Mouse (Mus musculus) T-helper 1 cell (primary cell): Measurements from ENCODE around the gene Intu.

ENCODE experiments used
- in situ Hi-C: fragments of 300-600 bp; cut with MboI, MseI; formaldehyde crosslinking; loops from one replicate; pipeline ENCODE4 v1.15.1; 2025; ENCODE audit warnings: high pct_unique_total_duplicates

The Intu gene

DNA sequence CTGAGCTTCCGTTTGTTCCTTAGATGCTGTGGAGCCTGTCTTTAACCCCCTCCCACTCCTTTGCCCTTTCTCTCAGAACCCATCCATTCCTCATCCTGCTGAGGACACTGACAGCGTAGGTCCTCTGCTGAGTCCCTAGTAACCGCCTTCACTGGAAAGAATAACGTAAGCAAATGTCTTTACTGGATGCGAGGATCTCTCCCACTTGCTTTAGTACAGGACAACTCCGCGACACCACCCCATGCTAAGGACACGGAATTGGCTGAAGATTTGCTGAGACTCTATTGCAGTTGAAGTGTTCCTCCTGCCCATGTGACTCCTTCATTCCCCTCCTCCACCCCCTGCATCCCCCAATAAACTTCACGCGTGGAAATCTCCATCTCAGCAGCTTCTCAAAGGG, 3.9 kb upstream of the Intu start:
- in situ Hi-C loops = loop anchor here (25.0 kb wide), 2 partner anchors 360 to 1060 kb away; no protein-coding TSS in a partner anchor

GRCm38 (mm10) chr3:40527976-40528950, 2.8 kb upstream of the Intu start:
- in situ Hi-C loops = loop anchor here (25.0 kb wide), 2 partner anchors 359 to 1059 kb away; no protein-coding TSS in a partner anchor

GRCm38 (mm10) chr3:40528958-40529357, 2.1 kb upstream of the Intu start:
- in situ Hi-C loops = loop anchor here (25.0 kb wide), 2 partner anchors 358 to 1058 kb away; no protein-coding TSS in a partner anchor

DNA sequence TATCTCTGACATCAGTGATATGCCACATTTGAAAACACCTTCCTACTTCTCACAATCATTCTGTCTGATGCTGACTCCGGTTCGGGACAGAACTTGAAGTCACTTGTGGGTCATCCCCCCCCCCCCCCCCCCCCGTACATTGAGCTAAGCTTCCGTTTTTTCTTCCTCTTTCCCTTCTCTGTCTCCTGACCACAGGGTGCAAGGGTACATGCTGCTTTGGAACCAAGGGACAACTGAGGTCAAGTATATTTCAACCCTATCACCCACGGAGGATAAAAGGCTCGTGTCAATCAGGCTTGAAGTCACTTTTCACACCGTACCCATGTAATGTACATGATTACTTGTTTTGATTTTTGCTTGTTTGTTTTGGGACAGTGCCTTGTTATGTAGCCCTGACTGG, 241 bp upstream of the Intu start:
- in situ Hi-C loops = loop anchor here (25.0 kb wide), 2 partner anchors 356 to 1056 kb away; no protein-coding TSS in a partner anchor

GRCm38 (mm10) chr3:40532256-40532655, 1.2 kb downstream of the Intu start:
- in situ Hi-C loops = loop anchor here (25.0 kb wide), 2 partner anchors 355 to 1055 kb away; no protein-coding TSS in a partner anchor

- in situ Hi-C loops = loop anchor here (25.0 kb wide), 2 partner anchors 353 to 1053 kb away; no protein-coding TSS in a partner anchor
Measured at GRCm38 (mm10) chr3:40534141-40534540, 3.1 kb downstream of the Intu start.

DNA sequence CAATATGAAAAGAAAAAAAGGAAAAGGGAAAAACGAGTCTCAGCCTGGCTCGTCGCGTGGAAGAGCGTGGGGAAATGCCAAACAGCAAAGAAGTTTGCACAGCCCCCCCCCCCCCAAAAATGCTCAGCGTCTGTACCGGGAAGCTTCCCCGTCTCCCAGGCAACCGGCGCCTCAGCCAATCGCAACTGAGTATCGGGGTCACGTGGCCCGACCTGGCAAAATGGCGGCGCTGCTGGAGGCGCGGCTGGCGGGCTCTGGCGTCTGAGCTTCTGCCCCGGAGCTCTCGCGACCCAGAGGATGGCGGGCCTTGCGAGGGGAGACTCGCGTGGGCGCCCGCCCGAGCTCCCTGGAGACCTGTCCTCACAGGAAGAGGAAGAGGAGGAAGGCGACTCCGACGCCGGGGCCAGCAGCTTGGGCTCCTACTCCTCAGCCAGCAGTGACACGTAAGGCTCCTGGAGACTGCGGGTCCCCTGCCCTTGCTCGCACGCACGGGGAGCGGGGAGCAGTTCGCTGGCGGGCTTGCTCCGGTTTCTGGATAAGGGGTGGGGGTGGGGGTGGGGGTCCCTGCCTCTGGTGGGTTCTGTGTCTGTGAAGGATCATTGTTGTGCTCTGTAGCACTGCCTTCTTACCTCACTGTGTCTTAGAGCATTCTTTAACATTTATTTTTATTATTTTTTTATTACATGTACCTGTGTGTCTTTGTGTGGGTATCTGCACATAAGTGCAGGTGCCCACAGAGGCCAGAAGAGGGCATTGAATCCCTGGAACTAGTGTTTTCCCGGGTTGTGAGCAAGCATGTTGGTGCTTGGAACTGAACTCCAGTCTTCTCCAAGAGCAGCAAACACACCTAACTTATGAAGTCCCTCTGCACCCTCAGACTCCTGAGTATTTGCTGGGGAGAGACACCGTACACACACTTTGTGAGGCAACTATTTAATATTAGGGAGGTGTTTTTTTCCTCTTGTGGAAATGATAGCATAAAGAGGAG, 9.8 kb downstream of the Intu start:
- in situ Hi-C loops = loop anchor here (25.0 kb wide), 2 partner anchors 346 to 1046 kb away; no protein-coding TSS in a partner anchor

GRCm38 (mm10) chr3:40546621-40547020, 15.5 kb downstream of the Intu start:
- in situ Hi-C loops = loop anchor here (5.0 to 25.0 kb wide), 3 partner anchors 106 to 1041 kb away; no protein-coding TSS in a partner anchor

GRCm38 (mm10) chr3:40652941-40653352, 121.9 kb downstream of the Intu start:
- in situ Hi-C loops = loop anchor here (5.0 to 25.0 kb wide), 3 partner anchors 106 to 1941 kb away; no protein-coding TSS in a partner anchor

- in situ Hi-C loops = loop anchor here (5.0 to 25.0 kb wide), 3 partner anchors 106 to 1941 kb away; no protein-coding TSS in a partner anchor
Measured at GRCm38 (mm10) chr3:40653582-40653981, 122.5 kb downstream of the Intu start.

DNA sequence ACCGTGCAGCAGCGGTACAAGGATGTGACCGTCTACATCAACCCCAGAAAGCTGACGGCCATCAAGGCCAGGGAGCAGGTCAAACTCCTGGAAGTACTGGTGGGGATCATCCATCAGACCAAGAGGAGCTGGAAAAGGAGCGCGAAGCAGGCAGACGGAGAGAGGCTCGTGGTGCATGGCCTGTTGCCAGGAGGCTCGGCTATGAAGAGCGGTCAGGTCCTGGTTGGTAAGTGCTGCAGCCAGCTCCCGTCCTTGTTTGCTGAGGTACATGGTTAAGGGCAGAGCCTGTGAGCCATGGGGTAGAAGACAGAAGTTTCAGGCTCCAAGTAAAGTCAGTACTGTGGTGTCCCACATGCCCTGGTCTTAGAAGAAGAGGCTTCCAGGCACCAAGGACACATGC, 122.9 kb downstream of the Intu start:
- in situ Hi-C loops = loop anchor here (5.0 to 25.0 kb wide), 3 partner anchors 107 to 1942 kb away; no protein-coding TSS in a partner anchor

DNA sequence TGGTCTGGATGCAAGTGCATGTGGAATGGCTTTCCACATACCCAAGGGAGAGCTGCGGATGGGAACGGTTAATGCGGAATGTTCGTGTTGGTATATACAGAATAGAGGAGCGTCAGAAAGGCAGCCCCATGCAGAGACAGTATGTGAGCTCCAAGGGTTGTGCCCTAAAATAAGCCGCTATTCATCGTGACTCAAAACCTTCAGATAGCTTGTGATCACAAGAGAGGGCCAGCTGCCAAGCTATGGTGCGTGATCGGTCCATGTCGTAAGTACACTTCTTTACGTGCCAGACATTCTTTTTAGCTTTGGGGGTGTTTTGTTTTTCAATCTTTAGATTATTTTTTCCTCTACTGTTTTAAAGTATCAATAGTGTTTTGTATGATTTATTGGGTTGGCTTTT, 124.5 kb downstream of the Intu start:
- in situ Hi-C loops = loop anchor here (25.0 kb wide), 2 partner anchors 1743 to 1943 kb away; no protein-coding TSS in a partner anchor

DNA sequence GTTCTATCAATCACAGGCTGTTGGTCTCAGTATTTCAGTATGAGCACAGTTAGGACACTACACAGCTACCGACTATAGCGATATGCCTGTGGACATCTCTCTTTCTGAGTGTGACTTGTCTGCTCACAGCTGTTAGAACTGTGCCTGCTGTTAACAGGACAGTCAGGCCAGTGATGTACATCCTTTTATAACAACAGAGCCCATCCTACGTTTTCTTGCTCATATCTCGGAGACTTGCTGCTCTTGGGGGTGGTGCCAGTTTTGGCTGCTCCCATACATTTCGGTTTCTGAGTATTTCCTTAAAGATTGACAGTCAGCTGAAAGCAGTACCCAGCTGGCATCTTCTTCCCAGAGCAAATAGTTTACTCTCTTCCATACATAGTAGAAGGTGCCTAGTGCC, 125.3 kb downstream of the Intu start:
- in situ Hi-C loops = loop anchor here (25.0 kb wide), 2 partner anchors 1744 to 1944 kb away; no protein-coding TSS in a partner anchor

DNA sequence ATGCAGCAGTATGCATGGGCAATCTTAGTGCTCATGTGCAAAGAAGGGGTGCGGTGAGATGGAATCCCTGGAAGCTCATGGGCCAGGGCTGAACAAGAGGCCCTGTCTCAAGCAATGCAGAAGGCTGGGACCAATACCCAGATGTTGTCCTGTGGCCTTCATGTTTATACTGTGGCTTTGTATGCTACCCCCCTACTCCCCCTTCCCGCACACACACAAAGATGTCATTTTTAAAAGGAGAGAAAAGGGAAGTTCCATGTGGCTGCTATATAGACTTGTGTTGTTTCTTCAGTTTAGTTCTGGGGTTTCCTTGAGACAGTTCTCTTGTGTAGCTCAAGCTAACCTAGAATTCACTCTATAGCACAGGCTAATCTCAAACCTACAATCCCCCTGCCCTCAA, 129.1 kb downstream of the Intu start:
- in situ Hi-C loops = loop anchor here (25.0 kb wide), 2 partner anchors 1748 to 1948 kb away; no protein-coding TSS in a partner anchor

GRCm38 (mm10) chr3:40666109-40666508, 135.0 kb downstream of the Intu start:
- in situ Hi-C loops = loop anchor here (25.0 kb wide), 2 partner anchors 1754 to 1954 kb away; no protein-coding TSS in a partner anchor

GRCm38 (mm10) chr3:40666861-40667719, 136.0 kb downstream of the Intu start:
- in situ Hi-C loops = loop anchor here (25.0 kb wide), 2 partner anchors 1755 to 1955 kb away; no protein-coding TSS in a partner anchor

DNA sequence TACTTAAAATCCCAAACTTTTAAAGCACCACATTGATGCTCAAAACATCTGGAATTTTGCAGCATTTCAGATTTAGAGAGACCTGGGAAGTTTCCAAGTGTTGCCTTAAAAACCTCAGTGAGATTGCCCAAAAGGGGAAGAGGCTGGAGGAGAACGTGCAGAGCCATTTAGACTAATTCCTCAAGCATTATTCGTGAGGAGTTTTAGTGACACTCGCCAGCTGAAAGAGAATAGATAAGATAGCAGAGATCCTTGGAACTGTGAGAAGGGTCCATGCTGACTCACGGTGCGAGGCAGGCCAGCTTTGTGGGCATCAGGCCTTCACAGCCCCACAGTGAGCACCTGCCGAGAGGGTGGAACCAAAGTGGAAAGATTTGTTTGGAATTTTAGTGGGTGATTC, 137.8 kb downstream of the Intu start:
- in situ Hi-C loops = loop anchor here (25.0 kb wide), 2 partner anchors 1757 to 1957 kb away; no protein-coding TSS in a partner anchor

DNA sequence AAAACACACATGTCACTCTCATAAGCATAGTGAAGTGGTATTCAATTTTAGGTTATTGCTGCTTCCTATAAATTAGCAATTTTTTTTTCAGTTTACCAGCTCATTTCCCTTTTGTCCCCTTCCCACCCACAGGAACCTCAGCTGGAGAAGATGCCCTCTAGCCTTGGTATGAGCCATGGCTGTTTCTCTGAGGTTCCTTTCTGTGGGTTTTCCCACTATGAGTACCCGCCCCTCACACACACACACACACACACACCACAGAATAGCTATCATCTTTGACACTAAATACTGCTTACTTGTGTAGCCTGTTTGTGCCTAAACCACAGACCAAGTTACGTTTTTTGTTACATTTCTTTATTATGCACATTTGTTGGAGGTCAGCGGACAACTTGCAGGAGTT, 138.3 kb downstream of the Intu start:
- in situ Hi-C loops = loop anchor here (25.0 kb wide), 2 partner anchors 1757 to 1957 kb away; no protein-coding TSS in a partner anchor

DNA sequence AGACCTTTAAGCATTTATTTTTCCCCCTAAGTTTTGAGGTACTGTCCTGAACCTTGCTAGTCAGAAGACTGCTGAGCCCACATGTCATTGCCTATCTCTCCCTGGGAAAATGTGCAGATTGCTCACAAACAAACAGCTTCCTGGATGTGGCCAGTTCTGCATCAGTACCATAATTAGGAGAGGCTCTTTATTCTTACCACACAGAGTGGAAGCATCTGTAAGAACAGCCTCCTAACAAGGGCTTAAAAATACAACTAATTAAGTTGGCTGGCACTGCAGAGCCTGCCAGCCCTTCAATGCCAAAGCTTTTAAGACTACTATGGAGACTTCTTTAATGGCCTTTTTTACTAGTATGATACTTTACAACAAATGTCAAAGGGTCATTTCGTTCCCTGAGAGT, 142.4 kb downstream of the Intu start:
- in situ Hi-C loops = loop anchor here (10.0 to 25.0 kb wide), 3 partner anchors 1761 to 1961 kb away; no protein-coding TSS in a partner anchor
